Mouse (Mus musculus) left cerebral cortex, adult 11 months (tissue): ENCODE measurements around the gene Ssr3.

ENCODE experiments used
- DNase-seq: peaks from one replicate; pipeline ENCODE4 v3.0.0; 2022; ENCODE audit warnings: low spot score

Ssr3 gene

GRCm38 (mm10) chr3:65374729-65375128, 17.7 kb downstream of the Ssr3 start:
- DNase-seq: no peak

GRCm38 (mm10) chr3:65373594-65374182, 18.7 kb downstream of the Ssr3 start:
- DNase-seq: no peak

- DNase-seq: no peak
These were observed 19.9 kb downstream of the Ssr3 start for GRCm38 (mm10) chr3:65372552-65372951.

GRCm38 (mm10) chr3:65367944-65368343, 24.5 kb downstream of the Ssr3 start:
- DNase-seq: no peak

GRCm38 (mm10) chr3:65365921-65366710, 26.3 kb downstream of the Ssr3 start:
- DNase-seq: no peak

GRCm38 (mm10) chr3:65365184-65365583, 27.2 kb downstream of the Ssr3 start:
- no peak for DNase-seq

- no peak for DNase-seq
These were observed 29.0 kb downstream of the Ssr3 start for GRCm38 (mm10) chr3:65363438-65363837.

GRCm38 (mm10) chr3:65360163-65360969, 32.1 kb downstream of the Ssr3 start:
- DNase-seq: no peak

- no peak for DNase-seq
These were observed 33.6 kb downstream of the Ssr3 start for GRCm38 (mm10) chr3:65358841-65359240.

- DNase-seq: no peak
These were observed 34.1 kb downstream of the Ssr3 start for GRCm38 (mm10) chr3:65358275-65358674.

GRCm38 (mm10) chr3:65355479-65355878, 36.9 kb downstream of the Ssr3 start:
- no peak for DNase-seq

- no peak for DNase-seq
These were observed 39.0 kb downstream of the Ssr3 start for GRCm38 (mm10) chr3:65353263-65354037.

- no peak for DNase-seq
These were observed 39.9 kb downstream of the Ssr3 start for GRCm38 (mm10) chr3:65352278-65353127.

GRCm38 (mm10) chr3:65346176-65346575, 46.2 kb downstream of the Ssr3 start:
- DNase-seq: no peak

GRCm38 (mm10) chr3:65340173-65340951, 52.1 kb downstream of the Ssr3 start:
- DNase-seq: no peak

- no peak for DNase-seq
These were observed 54.5 kb downstream of the Ssr3 start for GRCm38 (mm10) chr3:65337835-65338464.
